Mouse (Mus musculus): Measurements from ENCODE around the gene Arnt. TPM values are rescaled to one million over a fixed set of nuclear protein-coding genes. Genes with fewer than 3 reads are reported as not detected.
"Not testable (repeated sequence)": the region's sequence is repeated elsewhere in the genome, so short reads cannot be mapped to it uniquely, and the experiment has no call there.

Arnt gene
- total RNA-seq, 2 experiments from 2014 or later, result 53.0 to 56.1 TPM

DNA sequence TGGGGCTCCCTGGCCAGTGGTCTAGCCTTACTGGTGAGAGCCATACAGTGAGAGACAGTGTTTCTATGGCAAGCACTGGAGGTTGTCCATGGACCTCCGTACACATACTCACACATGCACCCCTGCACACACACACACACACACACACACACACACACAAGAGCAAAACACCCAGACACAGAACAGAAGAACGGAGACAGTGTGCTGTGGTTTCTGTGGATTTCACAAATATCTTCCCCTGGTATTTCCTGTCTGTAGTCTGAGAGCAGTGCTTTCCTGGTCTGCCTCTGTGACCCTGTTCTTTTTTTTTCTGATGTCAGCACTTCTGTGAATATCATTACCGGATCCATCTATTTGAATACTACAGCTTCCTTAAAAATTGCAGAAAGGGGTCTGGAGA lies 89.5 kb downstream of the Arnt start:
- intact Hi-C loops (cut with DNase I), result no loop called here

DNA sequence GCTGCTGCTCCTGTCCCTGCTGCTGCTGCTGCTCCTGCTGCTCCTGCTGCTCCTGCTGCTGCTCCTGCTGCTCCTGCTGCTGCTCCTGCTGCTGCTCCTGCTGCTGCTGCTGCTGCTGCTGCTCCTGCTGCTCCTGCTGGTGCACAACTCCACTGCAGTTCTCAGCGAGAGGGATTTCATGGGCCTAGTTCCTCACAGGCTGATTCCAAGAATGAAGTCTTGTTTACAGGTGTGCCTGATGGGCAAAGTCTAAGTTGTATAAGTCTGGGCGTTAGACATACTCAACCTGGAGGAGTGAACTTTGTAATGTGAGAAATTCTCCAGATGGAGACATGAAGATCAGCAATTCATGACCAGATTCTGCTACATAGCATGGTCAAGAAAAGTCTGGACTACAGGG lies 90.5 kb downstream of the Arnt start:
- no peak for DNase-seq
- intact Hi-C loops (cut with DNase I), result no loop called here

More for the DNA sequence above, 89.5 kb downstream of the Arnt start:
- DNase-seq, result no peak

DNA sequence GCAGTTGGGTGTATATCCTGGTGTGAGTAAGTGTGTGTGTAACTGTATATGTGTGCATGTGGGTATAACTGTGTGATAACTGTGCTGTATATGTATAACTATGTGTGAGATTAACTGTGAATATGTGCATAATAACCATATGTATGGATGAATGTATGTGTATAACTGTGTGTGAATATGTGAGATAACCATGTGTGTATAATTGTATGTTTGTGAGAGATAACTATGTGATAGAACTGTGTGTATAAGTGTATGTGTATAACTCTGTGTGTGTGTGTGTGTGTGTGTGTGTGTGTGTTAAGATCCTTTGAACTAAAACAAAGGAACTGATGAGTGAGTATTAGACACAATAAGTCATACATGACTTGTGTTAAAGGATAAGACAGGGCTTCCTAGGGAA lies 91.9 kb downstream of the Arnt start:
- intact Hi-C loops (cut with DNase I), result no loop called here
- no peak for DNase-seq

DNA sequence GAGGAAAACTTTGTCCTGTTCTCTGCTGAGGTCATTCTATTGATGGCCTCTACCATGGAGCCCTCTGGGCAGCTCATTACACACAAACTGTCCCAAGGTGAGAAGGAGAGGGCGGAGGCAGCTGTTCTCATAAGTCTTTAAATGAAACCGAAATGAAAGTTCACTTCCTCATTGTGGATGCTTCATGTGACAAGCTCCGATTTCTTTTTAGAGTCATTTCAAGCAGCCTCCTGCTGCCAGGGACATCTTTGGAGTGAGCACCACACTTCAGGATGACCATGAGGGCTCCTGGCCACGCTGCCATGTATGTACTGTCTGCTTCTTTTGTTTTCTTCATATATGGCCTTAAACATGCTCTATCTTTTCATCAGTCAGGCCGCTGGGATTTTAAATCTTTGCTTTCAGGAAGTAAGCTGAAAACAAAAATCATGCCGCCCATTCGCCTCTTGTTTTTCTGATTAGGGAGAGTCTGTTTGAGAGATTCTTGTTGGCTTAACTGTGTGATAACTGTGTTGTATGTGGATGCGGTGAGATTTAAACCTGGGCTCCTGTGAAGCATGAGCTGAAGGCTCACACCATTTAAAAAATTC lies 92.5 kb downstream of the Arnt start, which contains the start of gene Ctss:
Ctss (plus strand) TSS at position 165 of the 590 bp plus-strand sequence.
- DNase-seq, result no peak
- intact Hi-C loops (cut with DNase I), result no loop called here

DNA sequence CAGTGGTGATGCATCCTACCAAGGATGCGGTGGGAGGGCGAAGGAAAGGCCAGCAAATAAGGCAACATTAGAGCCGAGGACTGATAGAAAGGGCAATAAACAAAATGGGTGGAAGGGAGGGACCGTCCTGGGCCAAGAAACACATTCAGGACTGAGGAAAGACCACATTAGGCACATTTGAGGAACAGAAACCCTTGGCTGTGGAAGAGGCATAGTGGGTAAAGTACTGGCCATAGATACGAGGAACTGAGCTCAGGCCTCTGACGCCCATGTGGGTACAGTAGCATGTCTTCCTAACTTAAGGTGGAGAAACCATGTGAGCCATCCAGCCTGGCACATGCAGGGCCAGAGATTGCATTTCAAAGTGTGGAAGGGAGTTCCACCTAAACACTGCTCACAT lies 95.6 kb downstream of the Arnt start:
- intact Hi-C loops (cut with DNase I), result no loop called here
- DNase-seq, result no peak

DNA sequence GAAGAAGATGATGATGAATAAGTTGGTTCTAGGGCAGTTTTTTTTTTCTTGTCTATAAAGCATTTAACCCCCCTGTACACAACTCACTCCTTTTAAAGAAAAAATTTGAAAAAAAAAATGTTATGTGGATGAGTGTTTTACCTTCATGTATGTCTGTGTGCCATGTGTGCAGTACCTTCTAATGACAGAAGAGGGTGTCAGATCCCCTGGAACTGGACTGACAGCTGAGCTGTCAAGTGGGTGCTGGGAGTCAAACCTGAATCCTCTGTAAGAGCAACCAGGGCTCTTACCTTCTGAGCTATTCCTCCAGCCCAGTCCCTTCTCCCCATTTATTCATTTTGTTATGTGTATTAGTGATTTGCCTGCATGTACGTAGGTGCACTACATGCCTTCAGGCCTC lies 96.8 kb downstream of the Arnt start:
- DNase-seq, result no peak
- intact Hi-C loops (cut with DNase I), result no loop called here

DNA sequence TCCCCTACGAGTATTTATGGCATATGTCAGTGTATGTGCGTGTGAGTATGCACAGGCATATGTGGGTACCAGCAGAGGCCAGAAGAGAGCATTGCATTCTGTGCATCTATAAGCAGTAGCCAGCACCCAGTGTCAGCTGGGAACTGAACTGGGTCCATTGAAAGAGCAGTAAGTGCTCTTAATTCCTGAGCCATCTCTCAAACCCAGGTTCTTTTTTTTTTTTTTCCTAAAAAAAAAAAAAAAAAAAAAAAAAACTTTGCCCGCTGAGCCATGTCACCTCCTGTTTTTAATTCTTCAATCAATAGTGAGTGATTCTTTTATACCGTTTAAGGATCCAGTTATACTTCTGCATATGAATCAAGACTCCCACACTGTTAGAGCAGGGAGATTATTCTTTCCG lies 99.2 kb downstream of the Arnt start:
- no peak for DNase-seq
- intact Hi-C loops (cut with DNase I), result no loop called here

DNA sequence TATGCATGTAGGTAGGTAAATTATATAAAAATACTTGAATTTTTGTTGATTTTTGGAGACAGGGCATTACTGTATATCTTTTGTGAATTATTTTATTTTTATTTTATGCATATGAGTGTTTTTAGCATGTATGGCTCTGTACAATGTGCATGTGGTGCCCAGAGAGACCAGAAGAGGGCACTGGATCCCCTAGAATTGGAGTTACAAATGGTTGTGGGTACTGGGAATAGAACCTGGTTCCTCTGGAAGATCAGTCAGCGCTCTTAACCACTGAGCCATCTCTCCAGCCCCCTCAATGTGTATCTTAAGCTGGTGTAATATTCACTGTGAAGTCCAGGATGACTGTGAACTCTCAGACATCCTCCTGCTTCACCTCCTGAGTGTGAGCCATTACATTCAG lies 100.7 kb downstream of the Arnt start:
- DNase-seq, result no peak
- intact Hi-C loops (cut with DNase I), result no loop called here

DNA sequence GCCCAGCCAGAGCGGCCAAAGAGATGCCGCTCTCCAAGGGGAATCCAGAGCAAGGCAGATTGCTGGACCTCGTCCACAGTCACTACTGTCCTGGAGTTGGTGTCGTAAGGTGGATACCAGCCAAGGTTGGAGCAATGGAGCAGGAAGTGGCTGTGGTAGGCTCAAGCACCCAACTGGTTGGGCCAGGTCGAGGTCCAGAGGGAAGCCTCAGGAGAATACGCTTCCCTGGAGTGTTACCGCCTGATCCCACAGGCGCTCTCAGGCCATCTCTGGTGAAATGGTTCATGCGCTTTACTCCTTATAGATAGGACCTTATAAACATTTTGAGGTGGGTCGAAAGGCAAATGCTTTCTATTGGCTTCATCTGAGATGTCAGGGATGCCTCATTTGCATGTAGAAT lies 104.7 kb downstream of the Arnt start:
- intact Hi-C loops (cut with DNase I), result no loop called here
- DNase-seq, result no peak

DNA sequence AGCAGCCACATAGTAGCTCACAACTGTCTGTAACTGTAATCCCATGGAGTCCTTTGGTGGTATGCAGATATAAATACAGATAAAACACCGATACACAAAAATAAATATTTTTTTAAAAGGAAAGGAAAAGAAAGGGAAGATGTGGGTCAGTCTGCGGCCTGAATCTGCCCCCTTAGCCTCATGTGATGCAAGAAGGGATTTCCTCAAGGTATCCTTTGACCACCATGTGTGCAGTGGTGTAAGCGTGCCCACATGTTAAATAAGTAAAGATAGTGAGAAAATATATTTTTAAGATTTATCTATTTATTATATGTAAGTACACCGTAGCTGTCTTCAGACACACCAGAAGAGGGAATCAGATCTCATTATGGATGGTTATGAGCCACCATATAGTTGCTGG lies 105.6 kb downstream of the Arnt start:
- no peak for DNase-seq
- intact Hi-C loops (cut with DNase I), result no loop called here

DNA sequence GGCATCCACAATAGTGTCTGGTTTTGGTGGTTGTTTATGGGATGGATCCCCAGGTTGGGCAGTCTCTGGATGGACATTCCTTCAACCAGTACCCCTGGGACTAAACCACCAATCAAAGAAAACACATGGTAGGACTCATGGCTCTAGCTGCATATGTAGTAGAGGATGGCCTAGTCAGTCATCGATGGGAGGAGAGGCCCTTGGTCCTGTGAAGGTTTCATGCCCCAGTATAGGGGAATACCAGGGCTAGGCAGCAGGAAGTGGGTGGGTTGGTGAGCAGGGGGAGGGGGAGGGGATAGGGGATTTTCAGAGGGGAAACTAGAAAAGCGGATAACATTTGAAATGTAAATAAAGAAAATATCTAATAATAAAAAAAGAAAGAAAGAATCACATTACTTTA lies 107.0 kb downstream of the Arnt start:
- DNase-seq; intact Hi-C loops (cut with DNase I): not testable (repeated sequence)

DNA sequence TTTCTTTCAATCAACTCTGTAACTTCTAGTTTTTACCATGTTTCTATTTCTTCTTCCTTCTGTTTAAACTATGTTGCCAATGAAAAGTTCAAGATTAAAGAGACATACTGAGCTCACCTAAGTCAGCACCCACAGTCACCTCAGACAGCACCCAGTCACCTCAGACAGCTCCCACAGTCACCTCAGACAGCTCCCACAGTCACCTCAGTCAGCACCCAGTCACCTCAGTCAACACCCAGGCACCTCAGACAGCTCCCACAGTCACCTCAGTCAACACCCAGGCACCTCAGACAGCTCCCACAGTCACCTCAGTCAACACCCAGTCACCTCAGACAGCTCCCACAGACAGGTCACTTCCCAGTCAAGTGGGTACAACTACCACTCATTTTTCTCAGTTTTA lies 108.0 kb downstream of the Arnt start:
- intact Hi-C loops (cut with DNase I), result no loop called here

DNA sequence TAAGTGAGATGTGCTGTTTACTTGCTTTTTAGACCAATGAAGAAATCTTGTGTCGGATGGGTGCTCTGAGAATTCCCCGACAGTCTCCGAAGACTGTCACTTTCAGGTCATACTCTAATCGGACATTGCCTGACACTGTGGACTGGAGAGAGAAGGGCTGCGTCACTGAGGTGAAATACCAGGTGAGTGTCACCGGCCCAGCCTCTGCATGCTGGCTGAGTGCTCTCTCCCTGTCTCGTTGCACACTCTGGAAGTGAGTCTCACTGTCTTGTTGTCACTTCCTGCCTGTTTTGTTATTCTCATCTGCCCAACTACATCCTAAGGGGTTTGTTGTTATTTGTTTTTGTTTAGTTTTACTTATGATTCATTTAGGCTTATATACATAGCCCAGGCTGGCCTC lies 108.8 kb downstream of the Arnt start:
- intact Hi-C loops (cut with DNase I), result no loop called here
- DNase-seq, result no peak

More for the DNA sequence above, 108.0 kb downstream of the Arnt start:
- DNase-seq, result no peak

Other genes with a start within 250 kb of the Arnt start
- 10 to 100 TPM; 14.0 to 17.1 TPM for gene Gabpb2, start 216.5 kb upstream of the Arnt start, total RNA-seq (2021)
- 10 to 100 TPM; 40.4 to 41.3 TPM for gene Cdc42se1, start 205.7 kb upstream of the Arnt start, total RNA-seq (2021)
- gene Mllt11, start 202.2 kb upstream of the Arnt start, total RNA-seq (2021), result 1 to 10 TPM; 6.4 to 8.9 TPM
- gene Gm128, start 192.8 kb upstream of the Arnt start, total RNA-seq (2021), result under 1 TPM in 1 of 2 experiments, not detected in 1; 0.12 TPM
- not detected for gene Bnipl, start 183.2 kb upstream of the Arnt start, total RNA-seq (2021)
- gene Mindy1, start 153.0 kb upstream of the Arnt start, total RNA-seq (2021), result 10 to 100 TPM; 27.7 TPM
- gene Prune1, start 152.3 kb upstream of the Arnt start, total RNA-seq (2021), result 10 to 100 TPM; 28.8 to 35.2 TPM
- gene Anxa9, start 127.2 kb upstream of the Arnt start, total RNA-seq (2021), result under 1 TPM; 0.37 to 0.38 TPM
- gene Cers2, start 119.6 kb upstream of the Arnt start, total RNA-seq (2021), result 10 to 100 TPM; 58.4 to 65.6 TPM
- gene Setdb1, start 77.2 kb upstream of the Arnt start, total RNA-seq (2021), result 10 to 100 TPM; 16.2 to 18.2 TPM
- gene 4930558C23Rik, start 31.5 kb upstream of the Arnt start, total RNA-seq (2021), result not detected
- gene Ctsk, start 64.9 kb downstream of the Arnt start, total RNA-seq (2021), result 10 to 100 TPM; 17.5 to 17.9 TPM
- gene Ctss, start 92.4 kb downstream of the Arnt start, total RNA-seq (2021), result 1 to 10 TPM; 8.1 to 9.0 TPM
- not detected for gene Hormad1, start 125.3 kb downstream of the Arnt start, total RNA-seq (2021)
- gene Golph3l, start 154.5 kb downstream of the Arnt start, total RNA-seq (2021), result 10 to 100 TPM; 20.1 to 23.0 TPM
- 10 to 100 TPM; 61.4 to 63.6 TPM for gene Ensa, start 190.6 kb downstream of the Arnt start, total RNA-seq (2021)
- gene Mcl1, start 224.4 kb downstream of the Arnt start, total RNA-seq (2021), result 100 to 1,000 TPM; 147 to 161 TPM

Measured in heart, postnatal 10 days (tissue).